Mouse (Mus musculus): ENCODE measurements around the gene Slc4a2. TPM values are rescaled to one million over a fixed set of nuclear protein-coding genes. Genes with fewer than 3 reads are reported as not detected.

Gene Slc4a2
- polyA plus RNA-seq, 1 experiment from 2014 or later = 28.9 TPM

- no peak for TF ChIP-seq EP300 (IDR thresholded peaks at IDR 0.05)
- TF ChIP-seq CTCF (IDR thresholded peaks at IDR 0.05) = peak; percentile 30
- Histone ChIP-seq H3K9me3 (ENCODE audit: low read length) (no peaks in the 10 kb centered on the region), H3K4me3 (ENCODE audit: low read depth, low read length) (peak overlapping the region; percentile 82), H3K4me1 (ENCODE audit: insufficient read depth, low read depth, low read length) (peaks cover 24% of the 10 kb centered on the region), H3K4me2 (replicated peaks; ENCODE audit: low read depth, low read length) (peak overlapping the region; percentile 87), H3K36me3 (ENCODE audit: insufficient read depth, low read length) (no peaks in the 10 kb centered on the region), H3K27me3 (replicated peaks; ENCODE audit: insufficient read depth, low read length) (no peaks in the 10 kb centered on the region), H3K27ac (ENCODE audit: low read length) (peak overlapping the region; percentile 87), H3K9ac (replicated peaks; ENCODE audit: low read depth) (peak overlapping the region; percentile 70)
- ATAC-seq = peak; percentile 85
- DNase-seq (ENCODE audit: low spot score) = peak; percentile 97
- 5% methylated on average over 28 of the region's 66 CpGs for WGBS
These were observed 27.8 kb downstream of the Slc4a2 start for GRCm38 (mm10) chr5:24451264-24452029.

GRCm38 (mm10) chr5:24452030-24452690, 28.5 kb downstream of the Slc4a2 start, which contains the start of gene Agap3:
Gene Agap3, plus strand, starts transcription at chr5:24452177.
- Histone ChIP-seq H3K4me1 (ENCODE audit: insufficient read depth, low read depth, low read length) (peaks cover 23% of the 10 kb centered on the region), H3K36me3 (ENCODE audit: insufficient read depth, low read length) (no peaks in the 10 kb centered on the region), H3K4me2 (replicated peaks; ENCODE audit: low read depth, low read length) (peak within 1 kb of the TSS; percentile 87), H3K27me3 (replicated peaks; ENCODE audit: insufficient read depth, low read length) (no peaks in the 10 kb centered on the region), H3K9me3 (ENCODE audit: low read length) (no peaks in the 10 kb centered on the region), H3K4me3 (ENCODE audit: low read depth, low read length) (peak within 1 kb of the TSS; percentile 82), H3K27ac (ENCODE audit: low read length) (peak within 1 kb of the TSS; percentile 87), H3K9ac (replicated peaks; ENCODE audit: low read depth) (peak within 1 kb of the TSS; percentile 70)
- WGBS = 0% methylated on average over 47 of the region's 85 CpGs
- TF ChIP-seq CTCF (IDR thresholded peaks at IDR 0.05) (no peak), EP300 (IDR thresholded peaks at IDR 0.05) (no peak)
- peak; percentile 34 for DNase-seq (ENCODE audit: low spot score)
- ATAC-seq = no peak; the same call in 1 of the 2 replicates

GRCm38 (mm10) chr5:24452691-24453233, 29.1 kb downstream of the Slc4a2 start:
- no peak for ATAC-seq
- WGBS = 2% methylated on average over 29 of the region's 29 CpGs

GRCm38 (mm10) chr5:24453283-24453984, 29.8 kb downstream of the Slc4a2 start:
- no peaks in the 10 kb centered on the region for H3K27me3 ChIP-seq (replicated peaks; ENCODE audit: insufficient read depth, low read length)
- peak; percentile 17 for DNase-seq (ENCODE audit: low spot score)
- peak overlapping the region; percentile 82 for H3K4me3 ChIP-seq (ENCODE audit: low read depth, low read length)
- H3K4me1 ChIP-seq (ENCODE audit: insufficient read depth, low read depth, low read length) = peaks cover 15% of the 10 kb centered on the region
- H3K4me2 ChIP-seq (replicated peaks; ENCODE audit: low read depth, low read length) = peak overlapping the region; percentile 87
- 25% methylated on average over 5 of the region's 5 CpGs for WGBS
- ATAC-seq = no peak
- no peaks in the 10 kb centered on the region for H3K36me3 ChIP-seq (ENCODE audit: insufficient read depth, low read length)
- TF ChIP-seq CTCF (IDR thresholded peaks at IDR 0.05) (no peak), EP300 (IDR thresholded peaks at IDR 0.05) (no peak)
- H3K9me3 ChIP-seq (ENCODE audit: low read length) = no peaks in the 10 kb centered on the region
- peak overlapping the region; percentile 20; the same call in 1 of the 2 replicates for H3K27ac ChIP-seq (ENCODE audit: low read length)
- peak overlapping the region; percentile 70 for H3K9ac ChIP-seq (replicated peaks; ENCODE audit: low read depth)

More at GRCm38 (mm10) chr5:24452691-24453233, 29.1 kb downstream of the Slc4a2 start:
- no peaks in the 10 kb centered on the region for H3K27me3 ChIP-seq (replicated peaks; ENCODE audit: insufficient read depth, low read length)
- H3K4me1 ChIP-seq (ENCODE audit: insufficient read depth, low read depth, low read length) = peaks cover 18% of the 10 kb centered on the region
- peak; percentile 30 for DNase-seq (ENCODE audit: low spot score)
- H3K9me3 ChIP-seq (ENCODE audit: low read length) = no peaks in the 10 kb centered on the region
- peak overlapping the region; percentile 82 for H3K4me3 ChIP-seq (ENCODE audit: low read depth, low read length)
- H3K4me2 ChIP-seq (replicated peaks; ENCODE audit: low read depth, low read length) = peak overlapping the region; percentile 87
- TF ChIP-seq EP300 (IDR thresholded peaks at IDR 0.05) (no peak), CTCF (IDR thresholded peaks at IDR 0.05) (peak; percentile 26)
- H3K9ac ChIP-seq (replicated peaks; ENCODE audit: low read depth) = peak overlapping the region; percentile 70
- no peaks in the 10 kb centered on the region for H3K36me3 ChIP-seq (ENCODE audit: insufficient read depth, low read length)
- peak overlapping the region; percentile 20; the same call in 1 of the 2 replicates for H3K27ac ChIP-seq (ENCODE audit: low read length)

GRCm38 (mm10) chr5:24453985-24454303, 30.3 kb downstream of the Slc4a2 start:
- ATAC-seq (no peak), DNase-seq (ENCODE audit: low spot score) (no peak)
- WGBS = 12% methylated on average over 2 of the region's 2 CpGs
- no peaks in the 10 kb centered on the region for H3K9me3 ChIP-seq (ENCODE audit: low read length)
- H3K4me2 ChIP-seq (replicated peaks; ENCODE audit: low read depth, low read length) = no peak overlapping the region; the same call in 1 of the 2 replicates
- H3K36me3 ChIP-seq (ENCODE audit: insufficient read depth, low read length) = no peaks in the 10 kb centered on the region
- TF ChIP-seq EP300 (IDR thresholded peaks at IDR 0.05) = no peak
- TF ChIP-seq CTCF (IDR thresholded peaks at IDR 0.05) = no peak
- H3K9ac ChIP-seq (replicated peaks; ENCODE audit: low read depth) = 0 out of 2 replicates have a peak overlapping the region, but pooled peaks have one; percentile 70
- no peak overlapping the region; the same call in 1 of the 2 replicates for H3K4me3 ChIP-seq (ENCODE audit: low read depth, low read length)
- H3K27ac ChIP-seq (ENCODE audit: low read length) = 0 out of 2 replicates have a peak overlapping the region, but pooled peaks have one; percentile 20
- no peaks in the 10 kb centered on the region for H3K27me3 ChIP-seq (replicated peaks; ENCODE audit: insufficient read depth, low read length)
- peaks cover 15% of the 10 kb centered on the region for H3K4me1 ChIP-seq (ENCODE audit: insufficient read depth, low read depth, low read length)
